Mouse (Mus musculus): ENCODE results near the gene Gab1. TPM values are rescaled to one million over a fixed set of nuclear protein-coding genes. Genes with fewer than 3 reads are reported as not detected.
"Not testable (repeated sequence)": the region's sequence is repeated elsewhere in the genome, so short reads cannot be mapped to it uniquely, and the experiment has no call there.

The Gab1 gene
- polyA plus RNA-seq, 1 experiment from 2014 or later = 15.5 TPM

DNA sequence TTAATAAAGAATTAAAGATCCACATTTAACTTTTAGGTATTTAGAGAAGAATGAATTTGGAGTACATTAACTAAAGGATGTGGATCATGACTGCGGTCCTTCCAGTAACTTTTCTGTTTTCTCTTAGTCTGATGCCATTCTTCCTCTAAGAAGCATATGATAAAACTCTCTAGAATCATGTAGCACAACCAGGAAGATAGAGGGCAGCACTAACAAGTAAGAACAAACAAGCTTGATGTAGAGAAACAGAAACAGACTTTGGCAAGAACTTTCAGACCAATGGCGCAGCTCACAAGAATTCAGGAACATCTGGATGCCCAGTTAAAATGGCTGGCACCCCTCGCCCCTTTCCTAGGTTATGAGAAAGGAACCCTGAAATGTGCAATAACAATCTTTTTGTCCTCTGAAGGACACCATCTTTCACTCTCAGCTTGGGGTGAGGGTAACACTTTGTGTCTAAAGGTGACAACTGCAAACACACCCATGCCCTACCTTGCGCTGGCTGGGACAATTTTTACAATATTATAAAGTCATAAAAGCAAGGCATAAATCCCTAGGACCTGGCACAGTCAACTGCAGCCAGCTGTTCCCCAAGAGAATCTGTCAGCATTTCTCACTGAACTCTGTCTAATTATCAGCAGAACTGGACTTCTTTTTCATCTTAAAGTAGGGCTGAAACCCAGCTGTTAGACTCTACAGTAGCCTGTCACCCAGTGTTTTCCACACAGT is 107.4 kb downstream of the Gab1 start:
- Histone ChIP-seq H3K27ac (no peak overlapping the region), H3K4me3 (replicated peaks) (no peak overlapping the region), H3K4me2 (no peak overlapping the region), H3K9ac (no peak overlapping the region), H3K4me1 (no peaks in the 10 kb centered on the region), H3K36me3 (peaks cover 43% of the 10 kb centered on the region), H3K27me3 (replicated peaks) (no peaks in the 10 kb centered on the region), H3K9me3 (no peaks in the 10 kb centered on the region)
- no peak for ATAC-seq (ENCODE audit: insufficient read depth, low FRiP score, low read depth)
- WGBS = 80% methylated on average over 4 of the region's 4 CpGs

GRCm38 (mm10) chr8:80768451-80768850 is 111.9 kb downstream of the Gab1 start:
- no peak for ATAC-seq (ENCODE audit: insufficient read depth, low FRiP score, low read depth)
- Histone ChIP-seq H3K9me3 (no peaks in the 10 kb centered on the region), H3K4me2 (no peak overlapping the region), H3K4me3 (replicated peaks) (no peak overlapping the region), H3K27me3 (replicated peaks) (no peaks in the 10 kb centered on the region), H3K36me3 (peaks cover 41% of the 10 kb centered on the region), H3K27ac (no peak overlapping the region), H3K9ac (no peak overlapping the region), H3K4me1 (no peaks in the 10 kb centered on the region)
- WGBS = 86% methylated on average over 6 of the region's 6 CpGs

DNA sequence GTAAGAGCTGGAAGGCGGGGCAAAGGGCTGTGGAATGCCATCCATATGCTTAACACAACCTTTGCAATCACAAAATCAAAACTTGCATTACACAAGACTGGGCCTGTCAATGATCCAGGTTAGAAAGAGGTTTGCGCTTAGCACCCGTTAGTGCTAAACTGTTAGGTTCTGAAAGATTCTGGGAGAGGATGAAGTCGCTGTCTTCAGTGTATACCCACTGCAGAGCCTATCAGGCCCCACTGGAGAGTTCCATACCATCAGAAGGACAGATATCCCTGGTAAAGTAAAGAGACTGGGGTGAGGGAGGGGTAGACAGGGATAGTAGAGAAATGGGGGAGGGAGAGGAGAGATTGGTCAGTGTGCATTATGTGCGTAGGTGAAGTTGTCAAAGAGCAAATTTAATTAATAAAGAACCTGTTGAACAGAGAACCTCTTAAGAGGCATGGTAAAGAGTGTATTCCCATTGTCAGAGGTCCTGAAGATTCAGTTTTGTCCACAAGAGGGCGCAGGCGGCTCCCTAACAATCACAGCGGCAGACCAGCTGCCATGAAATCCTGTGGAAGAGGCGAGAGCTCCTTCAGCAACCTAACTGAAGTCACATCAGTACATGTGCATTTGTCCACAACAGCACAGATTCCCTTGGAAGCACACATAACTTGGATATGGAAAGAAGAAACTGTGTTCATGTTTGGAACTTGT is 127.2 kb downstream of the Gab1 start:
- Histone ChIP-seq H3K4me2 (no peak overlapping the region), H3K4me1 (no peaks in the 10 kb centered on the region), H3K36me3 (no peaks in the 10 kb centered on the region), H3K9me3 (no peaks in the 10 kb centered on the region), H3K27ac (no peak overlapping the region), H3K4me3 (replicated peaks) (no peak overlapping the region), H3K9ac (no peak overlapping the region), H3K27me3 (replicated peaks) (no peaks in the 10 kb centered on the region)
- peak; percentile 48; the same call in 1 of the 2 replicates for ATAC-seq (ENCODE audit: insufficient read depth, low FRiP score, low read depth)
- WGBS = 29% methylated on average over 9 of the region's 9 CpGs

GRCm38 (mm10) chr8:80752429-80752828 is 127.9 kb downstream of the Gab1 start:
- 53% methylated on average over 7 of the region's 7 CpGs for WGBS

DNA sequence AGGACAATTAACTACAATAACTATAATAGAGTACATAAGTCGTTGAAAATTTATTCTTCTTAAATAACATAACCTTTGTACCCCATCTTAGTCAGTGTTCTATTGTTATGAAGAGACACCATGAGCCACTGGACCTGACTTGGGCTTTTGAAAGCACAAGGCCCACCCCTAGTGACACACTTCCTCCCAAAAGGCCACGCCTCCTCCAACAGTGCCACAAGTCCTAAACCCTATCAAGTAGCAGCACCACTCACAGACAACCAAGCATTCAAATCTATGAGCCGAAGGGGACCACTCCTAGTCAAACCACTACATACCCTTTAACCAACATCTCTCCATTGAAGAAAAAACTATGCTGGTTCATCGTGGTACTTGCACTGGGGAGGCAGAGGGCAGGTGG is 131.2 kb downstream of the Gab1 start:
- no peak overlapping the region for H3K27ac ChIP-seq
- H3K4me2 ChIP-seq = no peak overlapping the region
- no peaks in the 10 kb centered on the region for H3K4me1 ChIP-seq
- H3K4me3 ChIP-seq (replicated peaks) = no peak overlapping the region
- no peaks in the 10 kb centered on the region for H3K36me3 ChIP-seq
- no peak overlapping the region for H3K9ac ChIP-seq
- WGBS = 88% methylated on average over 4 of the region's 4 CpGs
- H3K27me3 ChIP-seq (replicated peaks) = no peaks in the 10 kb centered on the region
- no peak for ATAC-seq (ENCODE audit: insufficient read depth, low FRiP score, low read depth)
- H3K9me3 ChIP-seq = no peaks in the 10 kb centered on the region

More at GRCm38 (mm10) chr8:80752429-80752828, 127.9 kb downstream of the Gab1 start:
- H3K9me3 ChIP-seq = no peaks in the 10 kb centered on the region
- no peak overlapping the region for H3K27ac ChIP-seq
- ATAC-seq (ENCODE audit: insufficient read depth, low FRiP score, low read depth) = no peak
- no peak overlapping the region for H3K4me2 ChIP-seq
- no peak overlapping the region for H3K9ac ChIP-seq
- H3K4me3 ChIP-seq (replicated peaks) = no peak overlapping the region
- no peaks in the 10 kb centered on the region for H3K4me1 ChIP-seq
- H3K36me3 ChIP-seq = no peaks in the 10 kb centered on the region
- no peaks in the 10 kb centered on the region for H3K27me3 ChIP-seq (replicated peaks)

GRCm38 (mm10) chr8:80739932-80740331 is 140.4 kb downstream of the Gab1 start:
- Histone ChIP-seq H3K4me1 (peaks cover 3% of the 10 kb centered on the region; the same call in 1 of the 2 replicates), H3K9ac (peak overlapping the region; percentile 39; the same call in 1 of the 2 replicates), H3K27ac (peak overlapping the region; percentile 96), H3K4me3 (replicated peaks) (peak overlapping the region; percentile 56), H3K36me3 (peaks cover 6% of the 10 kb centered on the region; the same call in 1 of the 2 replicates), H3K27me3 (replicated peaks) (no peaks in the 10 kb centered on the region), H3K4me2 (peak overlapping the region; percentile 59), H3K9me3 (no peaks in the 10 kb centered on the region)
- peak; percentile 33 for ATAC-seq (ENCODE audit: insufficient read depth, low FRiP score, low read depth)
- 13% methylated on average over 14 of the region's 14 CpGs for WGBS

- 3% methylated on average over 81 of the region's 91 CpGs for WGBS
- H3K36me3 ChIP-seq; H3K4me1 ChIP-seq; H3K27me3 ChIP-seq (replicated peaks); H3K9me3 ChIP-seq: not testable (repeated sequence)
- Histone ChIP-seq H3K27ac (peak within 1 kb of the TSS; percentile 99), H3K4me3 (replicated peaks) (peak within 1 kb of the TSS; percentile 95), H3K9ac (peak within 1 kb of the TSS; percentile 92), H3K4me2 (peak within 1 kb of the TSS; percentile 92)
- peak; percentile 98 for ATAC-seq (ENCODE audit: insufficient read depth, low FRiP score, low read depth)
Measured at GRCm38 (mm10) chr8:80739155-80739924, 141.0 kb downstream of the Gab1 start, which contains the start of gene Smarca5. TSS of gene Smarca5 (minus strand) at chr8:80739497.

GRCm38 (mm10) chr8:80738388-80739154 is 141.7 kb downstream of the Gab1 start:
- no peaks in the 10 kb centered on the region for H3K9me3 ChIP-seq
- peak overlapping the region; percentile 92 for H3K9ac ChIP-seq
- peaks cover 3% of the 10 kb centered on the region; the same call in 1 of the 2 replicates for H3K4me1 ChIP-seq
- ATAC-seq (ENCODE audit: insufficient read depth, low FRiP score, low read depth) = peak; percentile 45
- peak overlapping the region; percentile 99 for H3K27ac ChIP-seq
- peak overlapping the region; percentile 95 for H3K4me3 ChIP-seq (replicated peaks)
- peak overlapping the region; percentile 92 for H3K4me2 ChIP-seq
- WGBS = under 1% methylated on average over 76 of the region's 84 CpGs
- H3K27me3 ChIP-seq (replicated peaks) = no peaks in the 10 kb centered on the region
- peaks cover 6% of the 10 kb centered on the region; the same call in 1 of the 2 replicates for H3K36me3 ChIP-seq

- Histone ChIP-seq H3K4me3 (replicated peaks) (peak overlapping the region; percentile 95), H3K4me1 (peaks cover 3% of the 10 kb centered on the region; the same call in 1 of the 2 replicates), H3K9ac (peak overlapping the region; percentile 92), H3K36me3 (peaks cover 6% of the 10 kb centered on the region; the same call in 1 of the 2 replicates), H3K27me3 (replicated peaks) (no peaks in the 10 kb centered on the region), H3K4me2 (peak overlapping the region; percentile 92), H3K27ac (peak overlapping the region; percentile 99), H3K9me3 (no peaks in the 10 kb centered on the region)
- WGBS = 0% methylated on average over 5 of the region's 5 CpGs
- no peak for ATAC-seq (ENCODE audit: insufficient read depth, low FRiP score, low read depth)
Measured at GRCm38 (mm10) chr8:80738046-80738387, 142.3 kb downstream of the Gab1 start.

DNA sequence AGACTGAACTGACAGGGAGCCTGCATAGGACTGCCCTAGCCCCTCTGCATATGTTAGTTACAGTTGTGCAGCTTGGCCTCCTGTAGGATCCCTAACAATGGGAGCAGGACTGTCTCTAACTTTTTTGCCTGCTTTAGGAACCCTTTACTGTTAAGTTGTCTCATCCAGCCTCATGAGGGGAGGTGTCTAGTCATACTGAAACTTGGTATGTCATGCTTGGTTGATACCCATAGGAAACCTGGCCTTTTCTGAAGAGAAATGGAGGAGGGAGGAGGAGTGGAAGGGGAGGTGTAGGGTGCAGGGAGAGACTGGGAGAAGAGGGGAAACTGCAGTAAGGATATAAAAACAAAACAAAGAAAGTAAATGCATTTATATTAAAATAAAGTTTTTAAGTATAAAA is 148.0 kb downstream of the Gab1 start:
- H3K4me3 ChIP-seq (replicated peaks) = no peak overlapping the region
- no peaks in the 10 kb centered on the region for H3K9me3 ChIP-seq
- H3K27ac ChIP-seq = no peak overlapping the region
- peaks cover 25% of the 10 kb centered on the region for H3K36me3 ChIP-seq
- no peak overlapping the region for H3K9ac ChIP-seq
- H3K4me1 ChIP-seq = no peaks in the 10 kb centered on the region
- no peaks in the 10 kb centered on the region for H3K27me3 ChIP-seq (replicated peaks)
- no peak overlapping the region for H3K4me2 ChIP-seq
- no peak for ATAC-seq (ENCODE audit: insufficient read depth, low FRiP score, low read depth)

DNA sequence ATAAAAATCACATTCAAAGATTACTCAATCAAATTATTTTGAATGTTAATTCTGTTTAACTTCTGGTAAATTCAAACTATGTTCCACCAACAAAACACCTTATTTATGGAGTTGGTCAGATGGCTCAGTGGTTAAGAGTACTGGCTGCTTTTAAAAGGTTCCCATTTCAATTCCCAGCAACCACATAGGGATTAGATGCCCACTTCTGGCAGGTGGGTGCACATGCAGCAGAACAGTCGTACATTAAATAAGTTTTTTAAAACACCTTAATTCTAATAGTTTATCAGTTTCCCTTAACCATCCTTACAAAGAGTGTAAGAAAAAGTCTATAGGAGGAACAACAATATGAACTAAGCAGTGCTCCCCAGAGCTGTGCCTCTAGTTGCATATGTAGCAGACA is 165.9 kb downstream of the Gab1 start:
- peaks cover 33% of the 10 kb centered on the region for H3K36me3 ChIP-seq
- WGBS = 91% methylated on average over 1 of the region's 1 CpGs

More for the DNA sequence above, 165.9 kb downstream of the Gab1 start:
- Histone ChIP-seq H3K9me3 (no peaks in the 10 kb centered on the region), H3K4me3 (replicated peaks) (no peak overlapping the region), H3K4me1 (no peaks in the 10 kb centered on the region), H3K9ac (no peak overlapping the region), H3K27me3 (replicated peaks) (no peaks in the 10 kb centered on the region), H3K27ac (no peak overlapping the region), H3K4me2 (no peak overlapping the region)
- no peak for ATAC-seq (ENCODE audit: insufficient read depth, low FRiP score, low read depth)

Measured in stomach, embryonic 15.5 days (tissue).